Mouse (Mus musculus) frontal cortex, postnatal 10 days (tissue): ENCODE results near the gene Cdh23.

Experiments used
- DNase-seq, 2 experiments: peaks; one replicate each; pipeline ENCODE4 v3.0.0; 2022; ENCODE audit warnings: low spot score in 2 of 2, mixed read lengths in 1 of 2

Cdh23 gene

GRCm38 (mm10) chr10:60260557-60261294, 435.6 kb downstream of the Cdh23 start:
- no peak for DNase-seq

- DNase-seq, result no peak
Measured at GRCm38 (mm10) chr10:60257261-60257825, 438.9 kb downstream of the Cdh23 start.

GRCm38 (mm10) chr10:60256088-60256487, 440.2 kb downstream of the Cdh23 start:
- DNase-seq, result no peak
